Mouse (Mus musculus) ES-E14 (cell line): ENCODE measurements at regions not wholly inside any gene's neighbourhood (a gene's known extent, or its start where the extent isn't known, plus 50 kb on each side); places are given as distances from the start of the nearest gene placed in this dataset.

Experiments
- CHD2 ChIP-seq: IDR thresholded peaks from 2 replicates; pipeline ENCODE4 v1.6.1; 2014; ENCODE audit warnings: mild to moderate bottlenecking, low read depth, low read length, inconsistent platforms
- ZNF384 ChIP-seq: IDR thresholded peaks from 2 replicates; pipeline ENCODE4 v1.6.1; 2012; ENCODE audit warnings: low read depth, low read length, inconsistent platforms

- no peak for TF ChIP-seq ZNF384
- no peak for TF ChIP-seq CHD2
Measured at GRCm38 (mm10) chr3:37962043-37962810, 237.9 kb upstream of the Gm5148 start.
